Mouse (Mus musculus): Measurements from ENCODE around the gene Exoc4. TPM values are rescaled to one million over a fixed set of nuclear protein-coding genes. Genes with fewer than 3 reads are reported as not detected.

Gene Exoc4
- total RNA-seq, 2 experiments from 2014 or later, result 44.1 to 58.5 TPM

- no peak for ATAC-seq (replicated peaks; ENCODE audit: poor library complexity, severe bottlenecking)
Observed at GRCm38 (mm10) chr6:33465392-33465791, 216.5 kb downstream of the Exoc4 start.

GRCm38 (mm10) chr6:33466168-33466839, 217.4 kb downstream of the Exoc4 start:
- ATAC-seq (replicated peaks; ENCODE audit: poor library complexity, severe bottlenecking), result no peak

- ATAC-seq (replicated peaks; ENCODE audit: poor library complexity, severe bottlenecking), result no peak
Observed at GRCm38 (mm10) chr6:33468480-33468879, 219.6 kb downstream of the Exoc4 start.

- no peak for ATAC-seq (replicated peaks; ENCODE audit: poor library complexity, severe bottlenecking)
Observed at GRCm38 (mm10) chr6:33476134-33476533, 227.2 kb downstream of the Exoc4 start.

GRCm38 (mm10) chr6:33484568-33484967, 235.7 kb downstream of the Exoc4 start:
- no peak for ATAC-seq (replicated peaks; ENCODE audit: poor library complexity, severe bottlenecking)

GRCm38 (mm10) chr6:33489788-33490187, 240.9 kb downstream of the Exoc4 start:
- no peak for ATAC-seq (replicated peaks; ENCODE audit: poor library complexity, severe bottlenecking)

GRCm38 (mm10) chr6:33496141-33496855, 247.4 kb downstream of the Exoc4 start:
- no peak for ATAC-seq (replicated peaks; ENCODE audit: poor library complexity, severe bottlenecking)

- ATAC-seq (replicated peaks; ENCODE audit: poor library complexity, severe bottlenecking), result no peak
Observed at GRCm38 (mm10) chr6:33497348-33497747, 248.5 kb downstream of the Exoc4 start.

- ATAC-seq (replicated peaks; ENCODE audit: poor library complexity, severe bottlenecking), result no peak
Observed at GRCm38 (mm10) chr6:33502388-33502787, 253.5 kb downstream of the Exoc4 start.

GRCm38 (mm10) chr6:33503381-33503780, 254.5 kb downstream of the Exoc4 start:
- ATAC-seq (replicated peaks; ENCODE audit: poor library complexity, severe bottlenecking), result no peak

GRCm38 (mm10) chr6:33507134-33507533, 258.2 kb downstream of the Exoc4 start:
- ATAC-seq (replicated peaks; ENCODE audit: poor library complexity, severe bottlenecking), result no peak

GRCm38 (mm10) chr6:33515391-33515790, 266.5 kb downstream of the Exoc4 start:
- peak; percentile 35; the same call in 1 of the 2 replicates for ATAC-seq (replicated peaks; ENCODE audit: poor library complexity, severe bottlenecking)

- ATAC-seq (replicated peaks; ENCODE audit: poor library complexity, severe bottlenecking), result no peak
Observed at GRCm38 (mm10) chr6:33516798-33517197, 267.9 kb downstream of the Exoc4 start.

GRCm38 (mm10) chr6:33517890-33518410, 269.1 kb downstream of the Exoc4 start:
- no peak for ATAC-seq (replicated peaks; ENCODE audit: poor library complexity, severe bottlenecking)

- ATAC-seq (replicated peaks; ENCODE audit: poor library complexity, severe bottlenecking), result no peak
Observed at GRCm38 (mm10) chr6:33525695-33526366, 276.9 kb downstream of the Exoc4 start.

- no peak for ATAC-seq (replicated peaks; ENCODE audit: poor library complexity, severe bottlenecking)
Observed at GRCm38 (mm10) chr6:33540356-33540755, 291.5 kb downstream of the Exoc4 start.

- ATAC-seq (replicated peaks; ENCODE audit: poor library complexity, severe bottlenecking), result no peak
Observed at GRCm38 (mm10) chr6:33542712-33543111, 293.8 kb downstream of the Exoc4 start.

GRCm38 (mm10) chr6:33551934-33552333, 303.0 kb downstream of the Exoc4 start:
- no peak for ATAC-seq (replicated peaks; ENCODE audit: poor library complexity, severe bottlenecking)

GRCm38 (mm10) chr6:33560925-33561324, 312.0 kb downstream of the Exoc4 start:
- ATAC-seq (replicated peaks; ENCODE audit: poor library complexity, severe bottlenecking), result no peak

GRCm38 (mm10) chr6:33561911-33562310, 313.0 kb downstream of the Exoc4 start:
- no peak for ATAC-seq (replicated peaks; ENCODE audit: poor library complexity, severe bottlenecking)

GRCm38 (mm10) chr6:33575947-33576346, 327.1 kb downstream of the Exoc4 start:
- no peak for ATAC-seq (replicated peaks; ENCODE audit: poor library complexity, severe bottlenecking)
